Mouse (Mus musculus): ENCODE results near the gene Scamp3.
"Not testable (repeated sequence)": the region's sequence is repeated elsewhere in the genome, so short reads cannot be mapped to it uniquely, and the experiment has no call there.

Gene Scamp3

GRCm38 (mm10) chr3:89177242-89178106 lies at the start of gene Scamp3:
Gene Scamp3 (plus strand): TSS chr3:89177473.
- DNase-seq (ENCODE audit: extremely low spot score) = peak; percentile 95

DNA sequence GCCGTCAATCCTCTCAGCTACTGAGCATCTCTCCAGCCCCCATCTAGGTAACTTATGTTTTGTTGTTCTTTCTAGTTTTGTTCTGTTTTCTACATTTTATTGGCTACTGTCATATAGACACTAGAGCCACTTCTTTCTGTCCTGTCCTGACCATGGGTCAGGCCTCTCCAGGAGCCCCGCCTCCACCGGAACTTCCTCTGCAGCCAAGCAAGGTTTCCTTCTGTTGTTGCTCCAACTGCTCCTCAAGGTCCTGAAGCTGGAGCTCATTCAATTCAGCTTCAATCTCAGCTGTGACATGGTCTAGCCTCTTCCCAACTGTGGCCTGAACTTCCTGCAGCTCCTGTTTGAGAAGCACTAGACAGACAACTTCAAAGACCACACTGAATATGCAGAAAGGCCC lies 47.4 kb upstream of the Scamp3 start:
- no peak for DNase-seq (ENCODE audit: extremely low spot score)

DNA sequence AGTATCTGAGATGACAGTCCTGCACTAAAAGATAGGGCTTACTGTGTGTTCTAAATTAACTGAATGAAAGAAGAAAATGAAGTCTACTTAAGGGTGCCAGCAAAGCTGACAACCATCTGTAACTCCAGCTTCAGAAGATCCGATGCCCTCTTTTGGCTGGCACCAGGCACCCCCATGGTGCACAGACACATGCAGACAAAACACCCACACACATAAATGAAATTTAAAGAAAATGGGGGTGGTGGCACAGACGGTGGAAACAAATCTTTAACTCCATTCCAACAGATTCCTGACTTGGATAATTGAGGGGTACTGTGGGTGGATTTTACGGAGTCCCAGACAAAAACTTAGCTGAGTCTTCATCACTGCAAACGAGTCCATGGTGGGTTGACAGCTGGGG lies 45.5 kb upstream of the Scamp3 start:
- DNase-seq (ENCODE audit: extremely low spot score) = no peak

- DNase-seq (ENCODE audit: extremely low spot score) = peak; percentile 40
These were observed 44.8 kb upstream of the Scamp3 start for GRCm38 (mm10) chr3:89132285-89133062.

DNA sequence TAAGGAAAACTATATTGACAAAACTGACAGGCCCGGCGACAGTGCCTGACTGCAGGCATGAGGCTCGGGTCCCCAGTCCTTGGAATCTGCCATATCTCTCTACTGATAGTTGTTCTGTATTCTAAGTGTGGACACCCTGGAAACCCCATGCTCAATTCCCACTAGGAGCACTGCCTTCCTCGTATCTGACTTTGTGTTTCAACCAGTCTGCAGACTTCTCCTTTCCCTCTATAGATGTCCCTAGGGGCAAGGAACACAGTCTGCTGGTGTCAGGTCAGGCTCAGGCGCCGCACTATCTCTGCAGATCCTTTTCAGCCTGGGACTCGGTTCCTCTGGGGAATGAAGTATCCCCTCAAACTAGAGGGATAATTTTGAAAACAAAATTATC lies 44.2 kb upstream of the Scamp3 start:
- DNase-seq (ENCODE audit: extremely low spot score) = no peak

DNA sequence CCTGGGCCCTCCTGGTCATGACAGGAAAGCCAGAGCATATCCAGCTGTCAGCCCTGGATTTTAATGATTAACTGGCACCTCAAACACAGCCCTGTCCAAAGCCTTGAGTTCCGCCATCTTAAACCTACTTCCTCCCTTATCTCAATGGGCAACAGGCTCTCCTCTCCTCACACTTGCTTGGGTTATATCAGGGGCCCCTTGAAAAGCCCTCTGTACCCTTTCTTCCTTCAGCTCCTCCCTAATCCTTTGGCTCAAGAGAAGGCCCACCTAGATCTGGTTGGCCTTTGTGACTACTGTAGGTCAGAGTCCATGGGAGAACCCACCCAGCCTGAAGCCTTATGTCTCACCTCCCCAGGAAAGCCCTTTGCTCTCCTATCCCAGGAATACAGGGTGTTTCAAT lies 43.5 kb upstream of the Scamp3 start:
- no peak for DNase-seq (ENCODE audit: extremely low spot score)

DNA sequence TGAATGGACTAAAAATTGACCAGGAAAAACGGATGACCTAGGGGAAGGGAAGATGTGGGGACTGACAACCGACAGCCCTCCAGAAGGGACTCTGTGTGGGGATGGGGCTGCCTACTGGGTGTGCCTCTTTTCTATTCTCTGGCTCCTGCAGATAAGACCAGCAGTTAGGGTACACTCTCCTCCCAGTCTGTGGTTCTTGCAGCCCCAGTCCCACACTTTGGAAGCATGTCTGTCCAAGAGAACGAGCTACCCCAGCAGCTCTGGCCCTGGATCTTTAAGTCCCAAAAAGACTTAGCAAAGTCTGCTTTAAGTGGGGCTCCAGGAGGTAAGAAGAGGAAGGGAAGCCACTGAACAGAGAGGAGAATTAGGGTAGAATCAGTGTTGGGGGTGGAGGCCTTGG lies 41.3 kb upstream of the Scamp3 start, which contains the start of gene Pklr:
Gene Pklr, plus strand, starts transcription at position 185 of the 400 bp plus-strand sequence.
- DNase-seq (ENCODE audit: extremely low spot score) = no peak

DNA sequence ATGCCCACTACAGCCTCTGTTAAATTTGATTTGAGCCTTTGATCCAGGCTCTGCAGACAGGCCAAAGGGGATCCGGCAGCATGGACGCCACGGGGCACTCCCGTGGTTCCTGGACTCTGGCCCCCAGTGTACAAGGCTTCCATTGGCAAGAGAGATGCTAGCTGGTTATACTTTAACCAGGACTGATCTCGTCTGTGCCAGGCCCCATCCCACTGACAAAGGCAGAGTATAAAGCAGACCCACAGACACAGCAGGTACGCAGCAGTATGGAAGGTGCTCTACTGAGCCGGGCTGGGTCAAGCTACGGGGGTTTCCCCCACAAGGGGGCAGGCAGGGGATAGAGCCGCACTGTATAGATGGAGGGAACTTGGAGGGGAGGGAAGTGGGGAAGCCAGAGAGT lies 40.9 kb upstream of the Scamp3 start:
- DNase-seq (ENCODE audit: extremely low spot score) = peak; percentile 31

DNA sequence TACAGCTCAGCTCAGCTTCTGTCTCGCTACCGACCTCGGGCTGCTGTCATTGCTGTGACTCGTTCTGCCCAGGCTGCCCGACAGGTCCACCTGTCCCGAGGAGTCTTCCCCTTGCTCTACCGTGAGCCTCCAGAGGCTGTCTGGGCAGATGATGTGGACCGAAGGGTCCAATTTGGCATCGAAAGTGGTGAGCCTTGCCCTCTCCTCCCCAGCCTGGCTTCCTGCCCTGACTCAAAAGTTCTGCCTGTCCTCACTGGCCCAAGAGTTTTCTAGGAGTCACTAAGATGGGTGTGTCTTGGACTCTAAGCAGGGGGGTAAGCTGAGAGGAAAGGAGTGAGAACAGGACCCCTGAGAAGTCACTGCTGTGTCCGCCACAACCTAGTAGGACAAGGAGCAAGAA lies 32.5 kb upstream of the Scamp3 start:
- DNase-seq (ENCODE audit: extremely low spot score) = no peak

DNA sequence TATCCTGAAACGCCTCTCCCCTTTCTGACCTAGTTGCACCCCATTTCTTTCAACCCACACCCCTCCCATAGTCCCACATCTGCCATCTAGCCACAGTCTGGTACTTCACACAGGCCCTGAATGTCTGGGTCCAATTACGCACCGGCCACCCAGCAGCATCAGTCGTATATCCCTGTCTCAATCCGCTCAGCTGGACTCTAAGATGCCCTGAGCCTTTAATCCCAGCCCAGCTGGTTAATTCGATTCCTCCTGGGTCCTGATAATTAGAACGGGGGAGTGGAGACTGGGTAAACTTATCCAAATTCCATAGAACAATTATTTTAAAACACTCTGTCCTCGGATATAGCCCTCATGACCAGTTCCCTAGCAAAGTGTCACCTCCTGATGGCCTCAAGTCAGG lies 31.7 kb upstream of the Scamp3 start:
- DNase-seq (ENCODE audit: extremely low spot score) = no peak

- DNase-seq (ENCODE audit: extremely low spot score) = peak; percentile 21
These were observed 29.9 kb upstream of the Scamp3 start for GRCm38 (mm10) chr3:89147101-89147978.

DNA sequence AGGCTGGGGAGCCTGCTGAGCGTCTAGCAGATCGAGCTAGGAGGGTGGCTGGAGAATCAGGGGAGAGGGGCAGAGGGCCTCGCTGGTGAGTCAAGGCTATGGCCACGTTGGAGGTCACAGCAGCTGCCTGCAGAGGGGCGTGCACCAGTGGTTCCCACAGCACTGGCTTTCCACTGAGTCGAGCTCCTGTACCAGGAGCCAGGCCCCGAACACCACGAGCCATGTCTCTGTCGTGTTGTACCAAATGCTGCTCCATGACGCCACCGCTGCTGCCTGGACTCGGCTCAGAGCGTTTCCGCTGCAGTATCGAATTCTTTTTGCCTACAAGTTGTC lies 29.3 kb upstream of the Scamp3 start:
- no peak for DNase-seq (ENCODE audit: extremely low spot score)

- no peak for DNase-seq (ENCODE audit: extremely low spot score)
These were observed 28.7 kb upstream of the Scamp3 start for GRCm38 (mm10) chr3:89148567-89148966.

DNA sequence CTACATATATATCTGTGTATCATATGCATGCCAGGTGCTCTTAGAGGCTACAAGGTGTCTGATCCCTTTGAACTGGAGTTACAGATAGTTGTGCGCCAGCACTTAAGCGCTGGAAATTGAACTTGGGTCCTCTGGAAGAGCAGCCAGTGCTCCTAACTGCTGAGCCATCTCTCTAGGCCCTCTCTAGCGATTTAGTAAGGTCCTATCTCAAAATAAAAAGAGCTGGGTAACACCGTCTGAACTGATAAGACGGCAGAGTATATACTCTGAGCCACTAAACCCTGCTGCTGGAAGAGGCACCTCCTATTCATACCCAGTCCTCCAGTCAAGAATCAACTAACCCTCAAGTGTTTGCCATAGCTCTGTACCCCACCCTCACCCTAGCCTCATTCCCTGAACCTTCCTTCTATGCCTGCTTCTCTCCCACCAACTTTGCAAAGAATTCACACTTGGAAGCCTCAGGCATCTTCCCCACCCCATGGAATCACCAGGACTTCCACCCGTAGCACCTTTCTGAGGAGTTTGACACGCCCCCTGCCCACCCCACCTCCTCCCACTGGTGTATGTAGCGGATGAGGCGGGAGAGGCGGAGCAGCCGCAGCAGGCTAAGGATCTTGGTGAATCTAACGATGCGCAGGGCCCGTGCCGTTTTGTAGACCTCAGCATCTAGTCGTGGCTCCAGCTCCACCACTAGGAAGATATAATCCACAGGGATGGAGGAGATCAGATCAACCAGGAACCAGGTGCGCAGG lies 25.0 kb upstream of the Scamp3 start:
- no peak for DNase-seq (ENCODE audit: extremely low spot score)

GRCm38 (mm10) chr3:89156951-89157350 lies 20.3 kb upstream of the Scamp3 start:
- DNase-seq (ENCODE audit: extremely low spot score) = no peak

- no peak for DNase-seq (ENCODE audit: extremely low spot score)
These were observed 18.6 kb upstream of the Scamp3 start for GRCm38 (mm10) chr3:89158651-89159050.

DNA sequence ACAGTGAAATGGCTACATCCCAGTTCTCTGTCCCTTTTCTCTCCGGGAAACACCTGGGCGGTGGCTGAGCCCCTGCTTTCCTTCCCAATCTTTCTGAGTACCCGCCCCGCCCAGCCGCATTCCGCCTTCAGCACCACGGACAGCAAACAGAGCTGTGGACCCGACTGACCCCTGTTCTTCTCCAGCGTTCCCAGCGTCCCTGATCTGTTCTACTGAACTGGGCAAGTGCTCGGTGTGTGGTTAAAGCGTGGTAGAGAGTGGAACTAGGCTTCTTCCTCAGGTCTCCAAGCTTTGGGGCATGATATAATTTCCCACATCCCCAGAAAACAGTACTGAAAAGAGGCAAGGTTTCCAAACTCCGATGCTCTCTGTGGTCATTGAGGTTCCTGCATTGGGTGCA lies 18.1 kb upstream of the Scamp3 start:
- peak; percentile 79 for DNase-seq (ENCODE audit: extremely low spot score)

DNA sequence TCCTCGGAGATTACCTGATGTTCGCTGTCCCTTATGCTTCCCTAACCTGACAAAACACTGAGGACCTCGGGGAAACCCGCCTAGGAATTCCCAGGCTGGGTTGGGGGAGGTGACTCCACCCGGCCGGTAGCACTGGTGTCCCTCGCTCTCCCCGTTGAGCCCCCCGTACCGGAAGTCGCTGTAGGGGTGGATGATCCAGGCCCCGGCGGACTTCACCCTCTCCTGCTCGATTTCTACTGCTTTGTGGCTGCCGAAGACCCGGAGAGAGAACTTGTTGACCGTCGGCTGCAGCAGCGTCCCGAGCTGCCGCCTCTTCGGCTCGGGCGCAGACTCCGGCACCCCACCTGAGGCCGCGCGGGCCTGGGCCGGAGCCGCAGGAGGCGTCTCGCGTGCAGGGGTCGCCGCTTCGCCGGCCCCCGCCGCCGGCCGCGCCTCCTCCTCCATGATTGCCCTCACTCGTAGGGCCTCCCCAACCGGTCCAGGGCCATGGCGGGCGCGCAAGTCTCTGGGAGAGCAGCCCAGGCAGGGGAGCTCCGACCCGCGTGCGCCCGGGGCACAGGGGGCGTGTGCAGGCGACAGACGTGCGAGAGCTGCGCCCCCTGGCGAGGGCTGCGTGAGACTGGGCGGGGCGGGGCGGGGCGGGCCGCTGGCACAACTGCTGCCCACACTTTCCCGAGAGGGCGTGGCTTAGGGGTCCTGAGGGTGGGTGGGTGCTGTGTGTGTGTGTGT lies 17.5 kb upstream of the Scamp3 start, which contains the start of gene Hcn3:
Gene Hcn3, minus strand, starts transcription at position 581 of the 729 bp plus-strand sequence.
- peak; percentile 82 for DNase-seq (ENCODE audit: extremely low spot score)

DNA sequence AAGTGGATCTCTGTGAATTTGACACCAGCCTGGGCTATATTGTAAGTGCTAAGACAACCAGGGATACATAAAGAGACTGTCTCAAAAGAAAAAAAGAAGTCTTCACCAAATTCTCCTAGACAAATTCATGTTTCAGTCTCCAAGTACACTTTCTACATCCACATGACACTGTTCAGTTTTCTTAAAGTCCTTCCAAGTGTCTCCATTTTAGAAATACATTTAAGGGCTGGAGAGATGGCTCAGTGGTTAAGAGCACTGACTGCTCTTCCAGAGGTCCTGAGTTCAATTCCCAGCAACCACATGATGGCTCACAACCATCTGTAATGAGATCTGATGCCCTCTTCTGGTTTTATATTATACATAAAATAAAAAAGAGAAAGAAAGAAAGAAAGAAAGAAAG lies 16.1 kb upstream of the Scamp3 start:
- DNase-seq (ENCODE audit: extremely low spot score) = not testable (repeated sequence)

- DNase-seq (ENCODE audit: extremely low spot score) = no peak
These were observed 15.5 kb upstream of the Scamp3 start for GRCm38 (mm10) chr3:89161786-89162185.

DNA sequence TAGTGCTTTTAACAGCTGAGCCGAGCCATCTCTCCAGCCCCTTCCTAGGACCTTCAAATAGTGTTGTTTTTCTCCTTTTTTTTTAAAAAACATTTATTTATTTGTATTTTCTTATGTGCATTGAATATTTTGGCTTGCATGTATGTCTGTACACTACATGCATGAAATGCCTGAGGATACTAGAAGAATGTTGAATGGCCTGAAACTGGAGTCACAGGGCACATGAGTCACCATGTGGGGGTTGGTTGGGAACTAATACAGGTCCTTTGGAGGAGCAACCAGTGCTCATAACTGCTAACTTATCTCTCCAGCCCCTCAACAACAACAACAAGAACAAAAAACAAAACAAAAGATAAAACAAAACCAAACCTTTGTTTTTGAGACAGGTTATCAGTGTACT lies 14.2 kb upstream of the Scamp3 start:
- DNase-seq (ENCODE audit: extremely low spot score) = no peak
